Mouse (Mus musculus): ENCODE measurements around the gene Taok1. TPM values are rescaled to one million over a fixed set of nuclear protein-coding genes. Genes with fewer than 3 reads are reported as not detected.

The Taok1 gene
- polyA plus RNA-seq, 1 experiment from 2014 or later: 14.8 TPM

- Histone ChIP-seq H3K4me3 (peak overlapping the region; percentile 72), H3K27ac (peak overlapping the region; percentile 88), H3K9me3 (no peaks in the 10 kb centered on the region), H3K36me3 (replicated peaks) (peaks cover 25% of the 10 kb centered on the region), H3K27me3 (ENCODE audit: poor library complexity, severe bottlenecking) (peaks cover 55% of the 10 kb centered on the region), H3K4me1 (peaks cover 68% of the 10 kb centered on the region)
- under 1% methylated on average over 82 of the region's 84 CpGs for WGBS
- peak; percentile 94 for DNase-seq (ENCODE audit: extremely low spot score, low spot score)
Observed at GRCm38 (mm10) chr11:77512891-77513810, 94.5 kb downstream of the Taok1 start.

DNA sequence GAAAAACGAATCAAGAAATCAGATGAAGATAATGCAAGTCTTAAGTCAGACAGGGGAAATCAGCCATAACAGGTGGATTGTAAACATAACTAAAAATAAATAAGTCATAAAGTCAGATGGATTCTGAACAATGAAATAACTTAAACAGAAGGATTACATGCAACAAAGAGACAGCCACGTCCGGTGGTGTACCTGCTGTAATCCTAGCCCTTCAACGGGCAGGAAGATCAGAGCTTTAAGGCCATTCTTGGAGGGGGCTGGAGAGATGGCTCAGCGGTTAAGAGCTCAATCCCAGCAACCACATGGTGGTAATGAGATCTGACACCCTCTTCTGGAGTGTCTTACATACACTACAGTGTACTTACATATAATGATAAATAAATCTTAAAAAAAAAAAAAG, 96.3 kb downstream of the Taok1 start:
- Histone ChIP-seq H3K4me1 (peaks cover 64% of the 10 kb centered on the region), H3K36me3 (replicated peaks) (peaks cover 41% of the 10 kb centered on the region), H3K27me3 (ENCODE audit: poor library complexity, severe bottlenecking) (peaks cover 38% of the 10 kb centered on the region), H3K4me3 (no peak overlapping the region), H3K9me3 (no peaks in the 10 kb centered on the region), H3K27ac (no peak overlapping the region)
- 80% methylated on average over 5 of the region's 5 CpGs for WGBS
- no peak for DNase-seq (ENCODE audit: extremely low spot score, low spot score)

DNA sequence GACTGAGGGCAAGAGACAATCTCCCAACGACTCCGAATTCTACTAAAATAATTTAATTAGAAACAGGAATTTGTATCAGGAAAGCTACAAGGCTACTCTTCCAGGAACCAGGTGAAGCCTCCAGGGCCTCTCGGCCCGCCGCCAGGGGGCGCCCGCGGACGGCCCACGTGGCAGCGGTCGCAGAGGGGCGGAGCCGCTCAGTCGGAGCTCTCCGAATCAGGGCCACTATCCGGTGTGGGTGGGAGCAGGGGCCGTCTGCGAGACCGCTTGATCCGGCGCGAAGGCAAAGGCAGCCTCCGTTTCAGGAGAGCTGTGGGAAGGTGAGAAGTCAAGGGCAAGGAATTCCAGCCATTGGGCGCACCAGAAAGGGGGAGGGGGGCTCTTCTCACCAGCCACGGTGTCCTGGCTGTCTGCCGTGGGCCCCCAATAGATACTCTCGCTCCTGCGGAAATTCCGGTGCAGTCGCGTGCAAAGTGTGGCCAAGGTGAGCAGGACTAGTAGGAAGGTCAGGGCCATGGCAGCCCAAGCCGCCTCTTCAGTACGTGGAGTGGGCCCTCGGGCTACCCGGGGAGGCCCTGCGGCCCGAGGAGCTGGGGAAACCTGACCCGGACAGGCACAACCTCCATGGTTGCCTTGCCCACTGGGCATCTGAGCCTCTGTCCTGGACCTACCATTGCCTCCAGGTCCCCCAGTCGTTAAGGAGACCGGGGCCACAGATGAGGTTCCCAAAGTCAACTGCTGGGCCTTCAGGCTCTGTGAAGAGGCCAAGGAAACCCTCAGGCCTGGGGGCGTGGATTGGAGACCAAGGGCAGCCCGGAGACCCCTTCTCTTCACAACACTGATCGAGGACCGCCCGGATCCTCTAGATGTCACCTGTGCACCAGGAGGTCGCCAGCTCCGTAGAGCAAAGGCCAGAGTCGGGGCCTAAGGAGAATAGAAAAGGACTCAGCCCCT, 99.3 kb downstream of the Taok1 start:
- Histone ChIP-seq H3K9me3 (no peaks in the 10 kb centered on the region), H3K4me3 (peak overlapping the region; percentile 50), H3K27ac (peak overlapping the region; percentile 78), H3K36me3 (replicated peaks) (peaks cover 71% of the 10 kb centered on the region), H3K4me1 (peaks cover 38% of the 10 kb centered on the region), H3K27me3 (ENCODE audit: poor library complexity, severe bottlenecking) (peaks cover 12% of the 10 kb centered on the region)
- 21% methylated on average over 49 of the region's 49 CpGs for WGBS
- peak; percentile 79 for DNase-seq (ENCODE audit: extremely low spot score, low spot score)

- Histone ChIP-seq H3K27me3 (ENCODE audit: poor library complexity, severe bottlenecking) (peaks cover 11% of the 10 kb centered on the region), H3K27ac (no peak overlapping the region), H3K4me1 (peaks cover 38% of the 10 kb centered on the region), H3K36me3 (replicated peaks) (peaks cover 80% of the 10 kb centered on the region), H3K4me3 (peak overlapping the region; percentile 9; the same call in 1 of the 2 replicates), H3K9me3 (no peaks in the 10 kb centered on the region)
- 78% methylated on average over 4 of the region's 4 CpGs for WGBS
- no peak for DNase-seq (ENCODE audit: extremely low spot score, low spot score)
Observed at GRCm38 (mm10) chr11:77507426-77507825, 100.2 kb downstream of the Taok1 start.

DNA sequence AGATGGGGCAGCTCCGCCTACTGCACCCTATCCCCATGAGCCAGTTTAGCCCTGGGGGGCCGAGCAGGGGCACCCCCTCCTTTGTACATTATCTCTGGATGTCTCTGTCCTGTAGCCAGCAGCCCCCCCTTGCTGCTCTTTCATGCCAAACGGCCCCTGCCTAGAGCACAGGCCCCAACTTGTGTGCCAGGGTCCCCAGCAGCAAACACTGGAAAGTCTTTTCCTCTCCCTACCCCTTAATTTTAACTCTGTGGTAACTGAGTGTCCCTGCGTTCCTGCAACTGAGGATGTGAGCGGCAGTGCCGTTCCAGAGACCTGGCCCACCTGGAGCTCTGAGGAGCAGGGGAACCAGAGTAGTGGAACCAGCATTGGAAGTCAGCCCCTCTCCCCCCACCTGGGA, 100.7 kb downstream of the Taok1 start:
- 88% methylated on average over 6 of the region's 6 CpGs for WGBS
- H3K27ac ChIP-seq: no peak overlapping the region
- peak overlapping the region; percentile 9; the same call in 1 of the 2 replicates for H3K4me3 ChIP-seq
- no peak for DNase-seq (ENCODE audit: extremely low spot score, low spot score)
- H3K9me3 ChIP-seq: no peaks in the 10 kb centered on the region
- peaks cover 33% of the 10 kb centered on the region for H3K4me1 ChIP-seq
- peaks cover 85% of the 10 kb centered on the region for H3K36me3 ChIP-seq (replicated peaks)
- peaks cover 8% of the 10 kb centered on the region; the same call in 1 of the 2 replicates for H3K27me3 ChIP-seq (ENCODE audit: poor library complexity, severe bottlenecking)

DNA sequence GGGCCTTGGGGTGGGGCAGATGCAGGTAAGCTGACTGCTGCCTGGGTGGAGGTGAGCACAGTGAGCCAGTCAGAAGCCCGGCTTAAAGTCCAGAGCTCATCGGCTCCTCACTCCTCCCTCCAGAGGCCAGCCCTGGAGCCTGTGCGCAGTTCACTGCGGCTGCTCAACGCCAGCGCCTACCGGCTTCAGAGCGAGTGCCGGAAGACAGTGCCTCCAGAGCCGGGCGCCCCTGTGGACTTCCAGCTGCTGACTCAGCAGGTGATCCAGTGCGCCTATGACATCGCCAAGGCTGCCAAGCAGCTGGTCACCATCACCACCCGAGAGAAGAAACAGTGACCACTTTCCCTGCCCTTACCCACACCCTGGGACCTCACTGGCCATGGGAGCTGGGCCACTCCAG, 101.3 kb downstream of the Taok1 start:
- Histone ChIP-seq H3K27ac (no peak overlapping the region), H3K4me3 (no peak overlapping the region; the same call in 1 of the 2 replicates), H3K9me3 (no peaks in the 10 kb centered on the region), H3K27me3 (ENCODE audit: poor library complexity, severe bottlenecking) (peaks cover 8% of the 10 kb centered on the region; the same call in 1 of the 2 replicates), H3K4me1 (peaks cover 32% of the 10 kb centered on the region), H3K36me3 (replicated peaks) (peaks cover 92% of the 10 kb centered on the region)
- no peak for DNase-seq (ENCODE audit: extremely low spot score, low spot score)
- WGBS: 89% methylated on average over 14 of the region's 14 CpGs

GRCm38 (mm10) chr11:77505291-77505980, 102.2 kb downstream of the Taok1 start:
- H3K9me3 ChIP-seq: no peaks in the 10 kb centered on the region
- 91% methylated on average over 22 of the region's 22 CpGs for WGBS
- peaks cover 96% of the 10 kb centered on the region for H3K36me3 ChIP-seq (replicated peaks)
- H3K27ac ChIP-seq: no peak overlapping the region
- no peak for DNase-seq (ENCODE audit: extremely low spot score, low spot score)
- H3K27me3 ChIP-seq (ENCODE audit: poor library complexity, severe bottlenecking): peaks cover 8% of the 10 kb centered on the region; the same call in 1 of the 2 replicates
- no peak overlapping the region for H3K4me3 ChIP-seq
- H3K4me1 ChIP-seq: peaks cover 40% of the 10 kb centered on the region

DNA sequence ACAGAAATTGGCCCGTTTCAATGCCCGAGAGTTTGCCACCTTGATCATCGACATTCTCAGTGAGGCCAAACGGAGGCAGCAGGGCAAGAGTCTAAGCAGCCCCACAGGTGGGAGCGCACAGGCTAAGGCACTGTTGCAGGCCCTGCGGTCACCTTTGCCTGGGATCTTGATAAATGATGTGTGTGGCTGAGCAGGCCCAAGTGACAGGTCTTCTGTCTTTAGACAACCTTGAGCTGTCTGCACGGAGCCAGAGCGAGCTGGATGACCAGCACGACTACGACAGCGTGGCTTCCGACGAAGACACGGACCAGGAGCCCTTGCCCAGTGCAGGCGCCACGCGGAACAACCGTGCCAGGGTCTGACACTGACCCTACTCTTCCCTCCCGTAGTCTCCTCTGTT, 103.2 kb downstream of the Taok1 start:
- Histone ChIP-seq H3K4me1 (peaks cover 49% of the 10 kb centered on the region), H3K27me3 (ENCODE audit: poor library complexity, severe bottlenecking) (peaks cover 8% of the 10 kb centered on the region; the same call in 1 of the 2 replicates), H3K9me3 (no peaks in the 10 kb centered on the region), H3K27ac (no peak overlapping the region), H3K36me3 (replicated peaks) (peaks cover 98% of the 10 kb centered on the region), H3K4me3 (no peak overlapping the region)
- WGBS: 97% methylated on average over 19 of the region's 19 CpGs
- DNase-seq (ENCODE audit: extremely low spot score, low spot score): no peak

GRCm38 (mm10) chr11:77503511-77503910, 104.1 kb downstream of the Taok1 start:
- Histone ChIP-seq H3K9me3 (no peaks in the 10 kb centered on the region), H3K27ac (no peak overlapping the region), H3K27me3 (ENCODE audit: poor library complexity, severe bottlenecking) (peaks cover under 1% of the 10 kb centered on the region; the same call in 1 of the 2 replicates), H3K4me3 (no peak overlapping the region; the same call in 1 of the 2 replicates), H3K36me3 (replicated peaks) (peaks cover 98% of the 10 kb centered on the region), H3K4me1 (peaks cover 53% of the 10 kb centered on the region)
- 63% methylated on average over 3 of the region's 3 CpGs for WGBS
- DNase-seq (ENCODE audit: extremely low spot score, low spot score): no peak

GRCm38 (mm10) chr11:77502481-77502880, 105.1 kb downstream of the Taok1 start:
- DNase-seq (ENCODE audit: extremely low spot score, low spot score): no peak
- 87% methylated on average over 6 of the region's 6 CpGs for WGBS
- Histone ChIP-seq H3K36me3 (replicated peaks) (peaks cover 96% of the 10 kb centered on the region), H3K4me1 (peaks cover 54% of the 10 kb centered on the region), H3K4me3 (no peak overlapping the region), H3K27me3 (ENCODE audit: poor library complexity, severe bottlenecking) (no peaks in the 10 kb centered on the region), H3K27ac (no peak overlapping the region), H3K9me3 (no peaks in the 10 kb centered on the region)

- no peaks in the 10 kb centered on the region for H3K9me3 ChIP-seq
- peaks cover 54% of the 10 kb centered on the region for H3K4me1 ChIP-seq
- no peak overlapping the region for H3K4me3 ChIP-seq
- H3K36me3 ChIP-seq (replicated peaks): peaks cover 90% of the 10 kb centered on the region
- DNase-seq (ENCODE audit: extremely low spot score, low spot score): no peak
- WGBS: 97% methylated on average over 4 of the region's 4 CpGs
- no peaks in the 10 kb centered on the region for H3K27me3 ChIP-seq (ENCODE audit: poor library complexity, severe bottlenecking)
- H3K27ac ChIP-seq: no peak overlapping the region
Observed at GRCm38 (mm10) chr11:77501971-77502370, 105.6 kb downstream of the Taok1 start.

DNA sequence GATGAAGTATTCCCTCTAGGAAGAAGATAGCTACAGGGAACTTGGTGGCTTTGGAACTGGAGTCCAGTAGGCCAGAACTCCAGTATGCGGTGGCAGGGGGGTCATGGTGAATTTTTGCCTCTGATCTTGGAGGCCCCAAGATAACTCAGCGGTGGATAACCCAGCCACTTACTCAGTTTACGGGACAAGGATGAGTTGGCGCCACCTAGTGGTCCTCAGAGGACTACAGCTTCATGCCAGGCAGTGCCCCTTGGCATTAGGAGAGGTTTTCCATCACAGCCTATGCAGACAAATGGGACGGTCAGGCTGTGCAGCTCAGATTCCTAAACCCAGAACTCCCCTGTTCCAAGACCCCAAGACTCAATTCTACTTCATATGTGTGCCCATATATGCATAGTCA, 106.2 kb downstream of the Taok1 start:
- H3K9me3 ChIP-seq: no peaks in the 10 kb centered on the region
- H3K27ac ChIP-seq: no peak overlapping the region
- peaks cover 87% of the 10 kb centered on the region for H3K36me3 ChIP-seq (replicated peaks)
- H3K4me1 ChIP-seq: peaks cover 59% of the 10 kb centered on the region
- 34% methylated on average over 5 of the region's 5 CpGs for WGBS
- peak; percentile 61 for DNase-seq (ENCODE audit: extremely low spot score, low spot score)
- no peak overlapping the region for H3K4me3 ChIP-seq
- H3K27me3 ChIP-seq (ENCODE audit: poor library complexity, severe bottlenecking): no peaks in the 10 kb centered on the region

Data from forebrain, embryonic 10.5 days (tissue).